Mouse (Mus musculus): ENCODE results near the gene Ovol1.

The Ovol1 gene

GRCm38 (mm10) chr19:5568470-5569140, 8.2 kb upstream of the Ovol1 start:
- DNase-seq = peak; percentile 72

- peak; percentile 87 for DNase-seq
Measured at GRCm38 (mm10) chr19:5567534-5568469, 7.4 kb upstream of the Ovol1 start, which contains the start of gene Ap5b1. TSS of gene Ap5b1 (plus strand) at chr19:5568025.

- no peak for DNase-seq
Measured at GRCm38 (mm10) chr19:5567180-5567533, 6.7 kb upstream of the Ovol1 start.

GRCm38 (mm10) chr19:5566316-5566715, 5.9 kb upstream of the Ovol1 start:
- DNase-seq = no peak

GRCm38 (mm10) chr19:5562776-5563175, 2.3 kb upstream of the Ovol1 start:
- no peak for DNase-seq

GRCm38 (mm10) chr19:5561886-5562285, 1.4 kb upstream of the Ovol1 start:
- no peak for DNase-seq

GRCm38 (mm10) chr19:5561252-5561790, 875 bp upstream of the Ovol1 start:
- no peak for DNase-seq

- no peak for DNase-seq
Measured at GRCm38 (mm10) chr19:5559631-5560456, 602 bp downstream of the Ovol1 start.

- DNase-seq = no peak
Measured at GRCm38 (mm10) chr19:5559229-5559628, 1.2 kb downstream of the Ovol1 start.

- DNase-seq = no peak
Measured at GRCm38 (mm10) chr19:5558770-5559169, 1.7 kb downstream of the Ovol1 start.

- no peak for DNase-seq
Measured at GRCm38 (mm10) chr19:5558169-5558568, 2.3 kb downstream of the Ovol1 start.

- no peak for DNase-seq
Measured at GRCm38 (mm10) chr19:5554212-5554611, 6.2 kb downstream of the Ovol1 start.

GRCm38 (mm10) chr19:5553802-5554201, 6.6 kb downstream of the Ovol1 start:
- no peak for DNase-seq

- no peak for DNase-seq
Measured at GRCm38 (mm10) chr19:5547471-5548056, 12.9 kb downstream of the Ovol1 start.

- no peak for DNase-seq
Measured at GRCm38 (mm10) chr19:5544031-5544430, 16.4 kb downstream of the Ovol1 start.

GRCm38 (mm10) chr19:5543362-5543761, 17.1 kb downstream of the Ovol1 start:
- DNase-seq = no peak

- no peak for DNase-seq
Measured at GRCm38 (mm10) chr19:5538786-5539185, 21.7 kb downstream of the Ovol1 start.

GRCm38 (mm10) chr19:5532520-5532919, 27.9 kb downstream of the Ovol1 start:
- no peak for DNase-seq

GRCm38 (mm10) chr19:5530138-5530524, 30.3 kb downstream of the Ovol1 start:
- DNase-seq = no peak

- peak; percentile 91 for DNase-seq
Measured at GRCm38 (mm10) chr19:5529325-5530137, 30.9 kb downstream of the Ovol1 start.

GRCm38 (mm10) chr19:5525204-5525603, 35.2 kb downstream of the Ovol1 start:
- no peak for DNase-seq

GRCm38 (mm10) chr19:5518721-5519120, 41.7 kb downstream of the Ovol1 start:
- no peak for DNase-seq

Data from right cerebral cortex, adult 18-20 months (tissue).